Mouse (Mus musculus) mature B cell (primary cell): ENCODE measurements around the gene Pafah2.

Source experiments
- in situ Hi-C: fragments of 300-500 bp; cut with MboI; formaldehyde crosslinking; loops from 2 replicates; pipeline ENCODE4 v1.14.3; 2019

The Pafah2 gene

DNA sequence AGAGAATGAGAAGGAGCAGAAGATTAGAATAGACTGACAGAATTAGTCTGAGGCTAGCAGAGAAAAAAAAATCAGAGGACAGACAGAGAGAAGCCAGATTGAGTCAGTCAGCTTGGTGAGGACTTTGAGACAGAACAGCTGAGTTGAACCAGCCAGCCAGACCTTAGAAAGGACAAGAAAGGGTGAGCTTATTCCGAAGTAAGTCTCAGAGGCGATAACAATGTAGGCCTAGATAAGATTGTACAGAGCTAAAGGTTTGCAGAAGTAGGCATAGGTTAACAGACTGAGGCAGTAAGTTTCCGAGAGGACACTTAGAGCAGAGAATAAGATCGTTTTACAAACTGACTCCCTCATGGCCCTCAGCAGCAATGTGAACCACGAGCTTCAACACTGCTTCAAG lies 65.1 kb downstream of the Pafah2 start:
- in situ Hi-C loops = no loop called here

GRCm38 (mm10) chr4:134465789-134466188 lies 69.7 kb downstream of the Pafah2 start:
- in situ Hi-C loops = no loop called here

GRCm38 (mm10) chr4:134466381-134467262 lies 70.5 kb downstream of the Pafah2 start:
- in situ Hi-C loops = no loop called here

DNA sequence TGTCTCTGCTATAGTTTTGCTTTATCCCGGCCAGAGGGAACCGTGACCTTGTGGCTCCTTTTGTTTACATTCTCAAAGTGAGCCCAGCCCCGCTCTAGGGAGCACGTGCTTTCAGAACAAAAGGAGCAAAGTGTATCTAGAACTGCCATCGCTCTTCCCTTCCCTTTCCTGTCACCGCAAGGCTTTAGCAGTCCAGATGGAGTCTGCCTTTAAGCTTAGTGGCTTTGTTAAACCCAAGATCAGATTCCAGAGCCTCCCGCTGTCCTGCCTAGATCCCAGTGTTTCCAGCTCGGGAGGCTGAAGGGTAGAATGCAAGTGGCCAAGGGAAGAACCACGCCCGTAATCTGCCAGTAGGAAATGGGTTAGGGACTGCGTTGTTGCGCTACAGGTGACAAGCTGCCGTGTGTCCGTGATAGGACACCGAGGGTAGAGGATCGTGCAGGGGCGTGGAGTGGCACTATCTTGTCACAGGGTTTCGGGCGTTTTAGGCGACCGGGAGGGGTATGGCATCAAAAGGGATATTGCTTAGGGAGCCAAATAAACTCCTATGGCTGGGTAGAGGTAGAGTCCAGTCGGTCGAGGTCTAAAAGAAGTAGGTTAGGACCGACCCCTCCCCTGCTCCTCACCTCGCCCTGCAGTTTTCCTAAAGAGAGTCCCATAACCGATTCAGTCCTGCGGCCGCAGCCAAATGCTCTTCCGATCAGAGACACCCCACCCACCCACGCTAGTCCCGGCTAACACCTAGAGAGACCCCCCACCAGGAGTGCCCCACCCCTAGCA lies 71.5 kb downstream of the Pafah2 start:
- in situ Hi-C loops = no loop called here

DNA sequence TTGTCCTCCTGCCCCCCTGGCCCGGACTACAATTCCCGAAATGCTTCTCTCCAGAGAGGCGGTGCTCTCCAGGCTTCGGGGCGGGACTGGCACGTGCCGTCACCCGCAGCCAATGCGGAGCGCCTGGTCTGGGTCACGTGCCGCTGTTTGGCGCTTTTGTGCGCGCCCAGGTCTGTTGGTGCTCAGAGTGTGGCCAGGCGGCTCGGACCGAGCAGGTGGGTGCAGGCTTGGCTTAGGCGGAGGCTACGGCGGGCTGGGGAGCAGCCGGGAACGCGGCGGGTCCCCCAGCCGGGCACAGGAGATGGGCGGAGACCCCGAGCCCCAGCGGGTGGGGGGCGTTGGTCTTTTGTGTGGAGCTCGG lies 72.1 kb downstream of the Pafah2 start, which contains the start of gene Stmn1:
Gene Stmn1, plus strand, starts transcription at position 106 of the 361 bp plus-strand sequence.
- in situ Hi-C loops = no loop called here

- in situ Hi-C loops = no loop called here
Measured at GRCm38 (mm10) chr4:134468578-134469266, 72.6 kb downstream of the Pafah2 start.

- in situ Hi-C loops = no loop called here
Measured at GRCm38 (mm10) chr4:134469341-134469796, 73.2 kb downstream of the Pafah2 start.

DNA sequence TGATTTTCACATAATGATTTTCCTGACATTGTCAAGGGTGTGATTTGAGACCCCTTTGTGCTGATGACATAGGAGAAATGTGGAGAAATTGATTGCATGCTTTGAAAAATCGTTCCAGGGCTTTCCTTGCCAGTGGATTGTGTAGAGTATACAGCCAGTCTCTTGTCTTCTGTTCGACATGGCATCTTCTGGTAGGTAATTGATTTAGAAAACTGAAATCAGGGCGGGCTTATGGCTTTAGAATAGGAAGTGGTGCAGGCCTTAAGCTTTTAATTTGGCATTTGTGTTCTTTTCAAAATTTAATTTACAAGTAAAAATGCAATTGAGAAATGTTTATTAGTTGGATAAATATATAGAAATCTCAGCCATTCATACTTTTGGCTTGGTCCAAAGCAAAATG lies 73.9 kb downstream of the Pafah2 start:
- in situ Hi-C loops = no loop called here

GRCm38 (mm10) chr4:134471469-134471868 lies 75.3 kb downstream of the Pafah2 start:
- in situ Hi-C loops = no loop called here

- in situ Hi-C loops = no loop called here
Measured at GRCm38 (mm10) chr4:134473764-134474163, 77.6 kb downstream of the Pafah2 start.

DNA sequence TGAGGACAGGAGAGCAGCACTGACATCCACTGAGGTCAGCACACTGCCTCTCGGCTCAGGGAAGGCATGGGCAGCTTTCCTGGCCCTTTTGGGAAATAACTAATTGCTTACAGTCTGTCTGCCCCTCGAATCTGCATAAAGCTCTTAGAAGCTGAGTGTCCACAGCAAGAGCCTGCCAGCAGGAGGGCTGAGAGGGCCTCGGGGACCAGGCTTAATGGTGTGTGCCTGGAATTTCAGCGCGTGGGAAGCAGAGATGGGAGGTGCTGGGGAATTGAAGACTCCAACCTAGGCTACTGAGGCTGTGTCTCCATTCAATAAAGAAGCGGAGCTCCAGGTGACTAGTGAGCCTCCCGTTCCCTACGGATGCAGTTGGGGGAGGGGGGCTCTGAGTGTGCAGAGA lies 78.1 kb downstream of the Pafah2 start:
- in situ Hi-C loops = no loop called here

DNA sequence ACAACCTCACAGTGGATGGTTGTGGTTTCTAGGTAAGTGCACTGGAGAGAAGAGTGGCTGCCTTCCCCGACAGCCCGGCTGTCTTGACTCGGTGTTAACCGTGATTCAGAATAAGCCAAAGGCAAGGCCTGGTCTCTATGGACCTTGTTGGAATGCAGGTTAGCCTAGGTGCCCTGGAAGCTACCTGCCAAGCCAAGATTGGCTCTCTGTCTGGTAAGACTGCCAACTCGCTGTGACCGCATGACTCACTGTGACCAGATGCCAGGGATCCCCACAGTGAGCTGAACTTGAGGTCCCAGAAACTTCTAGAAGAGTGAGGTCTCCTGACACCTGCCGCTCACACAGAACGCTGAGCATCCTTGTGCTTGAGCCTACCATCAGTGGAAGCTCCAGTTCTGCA lies 80.8 kb downstream of the Pafah2 start:
- in situ Hi-C loops = loop anchor here (5.0 kb wide), 1 partner anchor 80 kb away; the partner anchor contains the start of gene Pafah2
